Mouse (Mus musculus) left cerebral cortex, postnatal 4 days (tissue): ENCODE data around the gene Sipa1l3. TPM values are rescaled to one million over a fixed set of nuclear protein-coding genes. Genes with fewer than 3 reads are reported as not detected.

Experiments
- DNase-seq: peaks from one replicate; pipeline ENCODE4 v3.0.0-alpha.2; 2022
- intact Hi-C: fragments of 180-260 bp; cut with DNase I; formaldehyde crosslinking; loops from one replicate; pipeline ENCODE4 v1.15.1; 2025
- total RNA-seq, 2 experiments: library from RNA; stranded (reverse); gene quantifications; 2 replicates each; pipeline ENCODE4 v1.2.3; 2021

Sipa1l3 gene
- total RNA-seq, 2 experiments from 2014 or later: 58.2 to 58.4 TPM

GRCm38 (mm10) chr7:29390234-29390633 is 128.2 kb downstream of the Sipa1l3 start:
- DNase-seq: no peak
- intact Hi-C loops: no loop called here

GRCm38 (mm10) chr7:29387524-29388068 is 130.8 kb downstream of the Sipa1l3 start:
- intact Hi-C loops: no loop called here
- DNase-seq: peak; percentile 93

- intact Hi-C loops: no loop called here
These were observed 132.1 kb downstream of the Sipa1l3 start for GRCm38 (mm10) chr7:29386349-29386748.

GRCm38 (mm10) chr7:29385791-29386190 is 132.7 kb downstream of the Sipa1l3 start:
- intact Hi-C loops: no loop called here
- DNase-seq: peak; percentile 78

More at GRCm38 (mm10) chr7:29386349-29386748, 132.1 kb downstream of the Sipa1l3 start:
- no peak for DNase-seq

GRCm38 (mm10) chr7:29383255-29383654 is 135.2 kb downstream of the Sipa1l3 start:
- DNase-seq: peak; percentile 91
- intact Hi-C loops: loop anchor here (2.0 kb wide), 1 partner anchor 140 kb away; no protein-coding TSS in a partner anchor

GRCm38 (mm10) chr7:29381466-29382040 is 136.9 kb downstream of the Sipa1l3 start:
- no peak for DNase-seq
- intact Hi-C loops: loop anchor here (2.0 kb wide), 1 partner anchor 141 kb away; no protein-coding TSS in a partner anchor

- DNase-seq: no peak
- intact Hi-C loops: no loop called here
These were observed 144.4 kb downstream of the Sipa1l3 start for GRCm38 (mm10) chr7:29374054-29374453.

GRCm38 (mm10) chr7:29372123-29372522 is 146.3 kb downstream of the Sipa1l3 start:
- intact Hi-C loops: no loop called here
- no peak for DNase-seq

GRCm38 (mm10) chr7:29370031-29370430 is 148.4 kb downstream of the Sipa1l3 start:
- intact Hi-C loops: no loop called here
- DNase-seq: no peak

- intact Hi-C loops: loop anchor here (10.0 kb wide), 1 partner anchor 63 kb away; the partner anchor contains the start of gene Dpf1
- no peak for DNase-seq
These were observed 150.5 kb downstream of the Sipa1l3 start for GRCm38 (mm10) chr7:29368004-29368320.

GRCm38 (mm10) chr7:29367166-29368003 is 151.1 kb downstream of the Sipa1l3 start:
- DNase-seq: no peak
- intact Hi-C loops: loop anchor here (10.0 kb wide), 1 partner anchor 63 kb away; the partner anchor contains the start of gene Dpf1

- intact Hi-C loops: loop anchor here (10.0 kb wide), 1 partner anchor 59 kb away; the partner anchor contains the start of gene Dpf1
- DNase-seq: no peak
These were observed 154.4 kb downstream of the Sipa1l3 start for GRCm38 (mm10) chr7:29364052-29364451.

- intact Hi-C loops: loop anchor here (10.0 kb wide), 1 partner anchor 57 kb away; the partner anchor contains the start of gene Dpf1
- no peak for DNase-seq
These were observed 156.9 kb downstream of the Sipa1l3 start for GRCm38 (mm10) chr7:29361497-29361896.

- no peak for DNase-seq
- intact Hi-C loops: no loop called here
These were observed 163.0 kb downstream of the Sipa1l3 start for GRCm38 (mm10) chr7:29355406-29355805.

GRCm38 (mm10) chr7:29354161-29354560 is 164.3 kb downstream of the Sipa1l3 start:
- intact Hi-C loops: no loop called here
- DNase-seq: peak; percentile 60

- no peak for DNase-seq
- intact Hi-C loops: no loop called here
These were observed 166.2 kb downstream of the Sipa1l3 start for GRCm38 (mm10) chr7:29352246-29352645.

GRCm38 (mm10) chr7:29350489-29350888 is 168.0 kb downstream of the Sipa1l3 start:
- intact Hi-C loops: no loop called here
- DNase-seq: no peak

GRCm38 (mm10) chr7:29346212-29346611 is 172.2 kb downstream of the Sipa1l3 start:
- DNase-seq: no peak
- intact Hi-C loops: no loop called here

GRCm38 (mm10) chr7:29345534-29345933 is 172.9 kb downstream of the Sipa1l3 start:
- no peak for DNase-seq
- intact Hi-C loops: no loop called here

- no peak for DNase-seq
- intact Hi-C loops: no loop called here
These were observed 174.7 kb downstream of the Sipa1l3 start for GRCm38 (mm10) chr7:29343746-29344145.

- intact Hi-C loops: no loop called here
- DNase-seq: no peak
These were observed 175.8 kb downstream of the Sipa1l3 start for GRCm38 (mm10) chr7:29342489-29343092.
